Mouse (Mus musculus) liver, embryonic 15.5 days (tissue): ENCODE data around the gene Fam98b. TPM values are rescaled to one million over a fixed set of nuclear protein-coding genes. Genes with fewer than 3 reads are reported as not detected.
A peak's percentile ranks its signal among the peaks of the same experiment; 100 is the strongest.

Source experiments
- ATAC-seq: fragments of 200-750 bp; cut with Nextera tagmentation; 2 replicates; pipeline ENCODE4 v1.8.0; 2017; ENCODE audit warnings: moderate number of reproducible peaks, mild to moderate bottlenecking, moderate library complexity; ENCODE audit not compliant: insufficient read depth
- H3K27ac ChIP-seq: fragments of 300-500 bp; sonication (generic); replicated peaks from 2 replicates; pipeline ENCODE4 v1.5.1; 2015; ENCODE audit warnings: mild to moderate bottlenecking, inconsistent platforms
- H3K27me3 ChIP-seq: fragments of 300-500 bp; sonication (generic); 2 replicates; pipeline ENCODE4 v1.6.1; 2015; ENCODE audit warnings: mild to moderate bottlenecking, inconsistent platforms
- H3K36me3 ChIP-seq: fragments of 300-500 bp; sonication (generic); replicated peaks from 2 replicates; pipeline ENCODE4 v1.6.1; 2015; ENCODE audit warnings: moderate library complexity, mild to moderate bottlenecking, inconsistent platforms
- H3K4me1 ChIP-seq: fragments of 300-500 bp; sonication (generic); replicated peaks from 2 replicates; pipeline ENCODE4 v1.6.1; 2015; ENCODE audit warnings: inconsistent platforms
- H3K4me2 ChIP-seq: fragments of 300-500 bp; sonication (generic); 2 replicates; pipeline ENCODE4 v1.6.1; 2015; ENCODE audit warnings: moderate library complexity, mild to moderate bottlenecking, inconsistent platforms
- H3K4me3 ChIP-seq: fragments of 300-500 bp; sonication (generic); replicated peaks from 2 replicates; pipeline ENCODE4 v1.5.1; 2015; ENCODE audit warnings: mild to moderate bottlenecking, inconsistent platforms
- H3K9ac ChIP-seq: fragments of 300-500 bp; sonication (generic); 2 replicates; pipeline ENCODE4 v1.6.1; 2015; ENCODE audit warnings: moderate library complexity, mild to moderate bottlenecking, inconsistent platforms
- H3K9me3 ChIP-seq: fragments of 300-500 bp; sonication (generic); replicated peaks from 2 replicates; pipeline ENCODE4 v1.6.1; 2016; ENCODE audit warnings: inconsistent platforms
- WGBS: fragments of 180-500 bp; shearing (Covaris S2); methylation state at CpG from one replicate; pipeline ENCODE4 v1.1.7; 2015; ENCODE audit warnings: mixed read lengths; ENCODE audit not compliant: insufficient replicate concordance; 5-methylcytosine and 5-hydroxymethylcytosine counted together
- polyA plus RNA-seq: library from polyadenylated mRNA; unstranded; fragments of >200 nt; fragmentation: Nextera tagmentation; extraction: Ambion mirVana; gene quantifications from 2 replicates; pipeline ENCODE4 v1.2.1, GENCODE M21; 2015

Gene Fam98b
- polyA plus RNA-seq, 1 experiment from 2014 or later = 2.5 TPM

DNA sequence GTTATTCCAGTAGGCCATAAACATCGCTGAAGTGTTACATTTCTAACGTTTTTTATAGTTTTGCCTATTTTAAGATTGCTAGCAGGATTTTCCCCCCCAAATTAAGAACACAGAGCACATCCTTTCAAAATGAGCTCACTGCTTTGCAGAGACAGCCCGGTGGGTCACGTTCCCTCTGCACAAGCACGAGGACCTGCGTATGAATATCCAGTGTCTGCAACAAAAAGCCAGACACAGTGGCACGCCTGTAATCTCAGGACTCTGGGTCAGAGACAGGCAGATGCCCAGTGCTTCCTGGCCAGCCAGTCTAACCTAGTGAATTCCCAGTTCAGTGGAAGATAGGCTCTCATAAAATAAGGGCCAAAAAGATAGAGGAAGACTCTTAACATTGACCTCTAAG, 19.3 kb upstream of the Fam98b start:
- no peaks in the 10 kb centered on the region for H3K27me3 ChIP-seq
- 73% methylated on average over 7 of the region's 7 CpGs for WGBS

DNA sequence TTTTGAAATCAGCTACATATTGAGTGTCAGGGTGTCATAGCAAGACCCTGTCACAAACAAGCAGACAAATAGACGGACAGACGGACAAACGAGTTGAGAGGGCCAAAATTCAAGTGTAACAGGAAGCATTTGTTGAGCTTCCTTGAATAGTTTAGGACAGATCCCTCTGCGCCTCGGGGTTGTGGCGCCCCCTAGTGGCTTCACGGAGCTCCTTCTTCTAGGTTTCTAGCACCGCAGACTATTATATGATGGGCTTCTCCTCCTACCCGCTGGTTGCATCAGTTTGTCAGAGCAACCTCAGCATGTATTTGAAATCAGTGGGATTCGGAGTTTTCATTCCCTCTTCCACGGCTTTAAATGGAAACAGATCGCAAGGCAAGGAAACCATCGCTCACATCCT, 18.3 kb upstream of the Fam98b start:
- Histone ChIP-seq H3K4me1 (no peaks in the 10 kb centered on the region), H3K27ac (no peak overlapping the region), H3K9ac (no peak overlapping the region), H3K9me3 (no peaks in the 10 kb centered on the region), H3K36me3 (no peaks in the 10 kb centered on the region), H3K4me3 (no peak overlapping the region), H3K27me3 (no peaks in the 10 kb centered on the region), H3K4me2 (no peak overlapping the region)
- ATAC-seq = no peak
- 4% methylated on average over 13 of the region's 13 CpGs for WGBS

More for the DNA sequence above, 19.3 kb upstream of the Fam98b start:
- no peak overlapping the region for H3K27ac ChIP-seq
- no peaks in the 10 kb centered on the region for H3K4me1 ChIP-seq
- no peaks in the 10 kb centered on the region for H3K36me3 ChIP-seq
- H3K9ac ChIP-seq = no peak overlapping the region
- H3K9me3 ChIP-seq = no peaks in the 10 kb centered on the region
- ATAC-seq = no peak
- H3K4me3 ChIP-seq = no peak overlapping the region
- H3K4me2 ChIP-seq = no peak overlapping the region

DNA sequence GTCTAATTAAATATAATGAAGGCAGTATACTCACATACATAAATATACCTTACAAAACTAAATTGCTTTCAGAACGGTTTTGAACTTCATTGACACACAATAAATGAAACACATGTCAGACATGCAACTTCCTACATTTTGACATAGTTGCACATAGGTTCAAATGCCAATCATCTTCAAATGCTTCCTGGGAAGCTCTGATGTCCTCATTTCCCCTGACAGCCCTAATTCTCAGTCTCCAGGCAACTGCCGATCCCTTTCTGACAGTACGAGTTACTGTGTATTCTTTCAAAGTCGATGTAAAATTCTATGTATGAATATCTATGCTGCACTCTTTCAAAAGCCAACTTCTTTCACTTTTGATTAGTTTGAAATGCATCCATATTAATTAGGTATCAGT, 7.6 kb upstream of the Fam98b start:
- Histone ChIP-seq H3K9me3 (no peaks in the 10 kb centered on the region), H3K4me1 (no peaks in the 10 kb centered on the region), H3K27me3 (peaks cover 8% of the 10 kb centered on the region; the same call in 1 of the 2 replicates), H3K36me3 (no peaks in the 10 kb centered on the region), H3K9ac (no peak overlapping the region), H3K4me2 (no peak overlapping the region), H3K4me3 (no peak overlapping the region), H3K27ac (no peak overlapping the region)
- ATAC-seq = no peak
- WGBS = 56% methylated on average over 4 of the region's 4 CpGs

DNA sequence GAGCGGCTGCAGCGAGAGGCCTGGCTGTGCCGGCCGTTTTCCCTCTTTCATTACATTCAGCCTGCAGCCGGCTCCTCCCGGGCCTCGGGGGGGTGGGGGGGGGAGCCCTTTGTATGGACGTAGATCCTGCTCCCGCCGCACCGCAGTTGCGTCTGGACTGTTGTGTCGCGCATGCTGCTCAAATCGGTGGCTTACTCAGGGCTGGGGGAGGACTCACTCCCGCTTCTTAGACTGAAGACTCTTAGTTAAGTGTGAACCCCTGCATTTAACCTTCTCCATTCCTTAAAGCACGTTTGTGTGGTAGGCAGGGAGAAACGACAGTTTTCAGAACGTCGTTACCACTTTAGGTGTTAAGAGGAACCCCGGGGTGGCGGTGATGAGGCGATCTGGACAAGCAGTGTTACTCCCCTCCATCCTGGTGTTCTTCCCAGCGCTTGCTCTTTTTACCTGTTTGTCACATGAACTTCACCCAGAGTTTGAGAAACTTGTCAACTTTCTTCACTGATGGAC, 517 bp downstream of the Fam98b start:
- Histone ChIP-seq H3K4me2 (peak overlapping the region; percentile 74), H3K27me3 (no peaks in the 10 kb centered on the region; the same call in 1 of the 2 replicates), H3K9ac (peak overlapping the region; percentile 84), H3K4me1 (peaks cover 11% of the 10 kb centered on the region), H3K4me3 (peak overlapping the region; percentile 88), H3K9me3 (no peaks in the 10 kb centered on the region), H3K27ac (peak overlapping the region; percentile 70; the same call in 1 of the 2 replicates), H3K36me3 (no peaks in the 10 kb centered on the region)
- peak; percentile 51; the same call in 1 of the 2 replicates for ATAC-seq
- under 1% methylated on average over 24 of the region's 24 CpGs for WGBS

DNA sequence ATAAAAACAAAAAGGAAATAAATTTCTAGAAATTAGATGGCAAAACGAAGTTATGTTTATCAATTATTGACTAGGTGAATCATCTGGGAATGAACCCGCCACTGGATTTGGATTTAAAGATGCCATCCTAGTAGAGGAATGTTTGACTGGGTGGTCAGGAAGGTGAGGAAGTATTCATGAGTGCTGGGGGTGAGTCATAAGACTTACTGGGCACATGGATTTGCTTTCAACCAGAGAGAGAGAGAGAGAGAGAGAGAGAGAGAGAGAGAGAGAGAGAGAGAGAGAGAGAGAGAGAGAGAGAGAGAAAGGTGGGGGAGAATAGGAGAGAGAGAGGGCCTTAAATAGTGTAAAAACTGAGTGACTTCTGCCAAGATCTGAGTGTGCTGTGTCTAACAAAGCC, 5.9 kb downstream of the Fam98b start:
- H3K4me1 ChIP-seq = peaks cover 6% of the 10 kb centered on the region
- H3K4me2 ChIP-seq = no peak overlapping the region
- no peak for ATAC-seq
- H3K27me3 ChIP-seq = no peaks in the 10 kb centered on the region
- H3K36me3 ChIP-seq = 0 out of 2 replicates have a peak, but pooled peaks cover 4% of the 10 kb centered on the region
- WGBS = 64% methylated on average over 2 of the region's 2 CpGs
- no peak overlapping the region for H3K9ac ChIP-seq
- H3K9me3 ChIP-seq = no peaks in the 10 kb centered on the region
- H3K4me3 ChIP-seq = no peak overlapping the region
- H3K27ac ChIP-seq = no peak overlapping the region

DNA sequence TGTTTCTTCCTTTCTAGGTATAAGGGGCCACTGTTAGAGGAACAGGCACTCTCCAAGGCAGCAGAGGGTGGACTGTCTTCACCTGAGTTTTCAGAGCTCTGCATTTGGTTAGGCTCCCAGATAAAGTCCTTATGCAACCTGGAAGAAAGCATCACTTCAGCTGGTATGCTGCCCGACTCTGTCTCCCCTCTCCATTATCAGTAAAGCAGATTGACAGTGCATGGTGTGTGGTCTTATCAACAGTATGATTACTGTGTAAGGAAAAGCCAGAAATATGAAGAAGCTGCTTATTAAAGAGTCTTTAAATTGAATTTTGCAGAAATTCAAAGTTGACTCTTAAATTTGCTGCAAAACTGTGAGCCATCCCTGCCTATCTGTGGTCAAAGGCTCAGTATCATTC, 8.1 kb downstream of the Fam98b start:
- Histone ChIP-seq H3K36me3 (0 out of 2 replicates have a peak, but pooled peaks cover 4% of the 10 kb centered on the region), H3K4me2 (no peak overlapping the region), H3K27me3 (no peaks in the 10 kb centered on the region), H3K9me3 (no peaks in the 10 kb centered on the region), H3K9ac (no peak overlapping the region), H3K4me1 (no peaks in the 10 kb centered on the region), H3K4me3 (no peak overlapping the region), H3K27ac (no peak overlapping the region)
- WGBS = 24% methylated on average over 1 of the region's 1 CpGs
- no peak for ATAC-seq

DNA sequence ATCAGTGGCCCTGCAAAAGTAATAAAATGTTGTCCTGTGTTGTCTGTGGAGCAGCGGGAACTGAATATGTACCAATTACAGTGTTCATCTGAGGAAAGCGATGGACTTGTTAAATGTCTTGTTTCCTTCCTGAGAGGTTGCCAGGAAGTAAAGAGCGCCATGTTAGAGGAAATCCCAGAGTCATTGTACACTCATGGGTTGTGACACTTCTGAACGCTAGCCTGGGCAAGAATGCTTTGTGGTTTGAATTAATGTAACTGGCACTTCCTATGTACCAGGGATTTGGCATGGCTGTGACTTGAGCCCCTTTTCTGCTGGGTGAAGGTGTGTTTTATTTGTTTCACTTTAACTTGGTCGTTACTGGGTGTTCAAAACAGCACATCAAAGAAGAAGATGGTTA, 12.6 kb downstream of the Fam98b start:
- no peak for ATAC-seq
- Histone ChIP-seq H3K4me2 (no peak overlapping the region), H3K9me3 (no peaks in the 10 kb centered on the region), H3K27ac (no peak overlapping the region), H3K9ac (no peak overlapping the region), H3K36me3 (peaks cover 15% of the 10 kb centered on the region), H3K4me3 (no peak overlapping the region), H3K4me1 (no peaks in the 10 kb centered on the region), H3K27me3 (no peaks in the 10 kb centered on the region)
- WGBS = 67% methylated on average over 5 of the region's 5 CpGs

DNA sequence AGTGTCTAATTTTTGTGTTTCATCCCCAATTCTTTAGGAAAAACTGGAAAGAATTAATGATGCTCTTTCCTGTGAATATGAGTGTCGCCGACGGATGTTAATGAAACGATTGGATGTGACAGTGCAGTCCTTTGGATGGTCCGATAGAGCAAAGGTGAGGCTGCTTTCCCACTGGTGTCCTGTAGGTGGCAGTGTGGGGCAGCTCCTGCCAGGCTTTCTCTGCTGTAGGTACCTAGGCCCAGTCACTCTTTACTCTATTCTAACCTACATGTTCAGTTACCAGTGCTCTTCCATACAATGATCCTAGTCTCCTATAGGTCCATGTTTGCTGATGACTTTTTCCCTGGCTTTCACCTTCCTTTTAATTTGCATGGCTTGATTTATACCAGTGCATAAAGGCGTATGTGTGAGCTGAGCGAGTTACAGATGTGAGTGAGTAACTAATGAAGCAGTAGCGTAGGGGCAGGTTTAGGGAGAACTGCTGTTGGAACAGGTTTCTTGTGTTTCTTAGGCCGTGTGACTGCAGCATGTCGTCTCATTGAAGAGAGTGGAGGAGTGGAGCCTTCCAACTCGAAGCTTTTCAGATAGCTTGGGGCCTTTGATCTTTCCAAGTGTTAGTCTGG, 14.4 kb downstream of the Fam98b start:
- H3K27me3 ChIP-seq = no peaks in the 10 kb centered on the region
- no peak for ATAC-seq
- 60% methylated on average over 11 of the region's 11 CpGs for WGBS

DNA sequence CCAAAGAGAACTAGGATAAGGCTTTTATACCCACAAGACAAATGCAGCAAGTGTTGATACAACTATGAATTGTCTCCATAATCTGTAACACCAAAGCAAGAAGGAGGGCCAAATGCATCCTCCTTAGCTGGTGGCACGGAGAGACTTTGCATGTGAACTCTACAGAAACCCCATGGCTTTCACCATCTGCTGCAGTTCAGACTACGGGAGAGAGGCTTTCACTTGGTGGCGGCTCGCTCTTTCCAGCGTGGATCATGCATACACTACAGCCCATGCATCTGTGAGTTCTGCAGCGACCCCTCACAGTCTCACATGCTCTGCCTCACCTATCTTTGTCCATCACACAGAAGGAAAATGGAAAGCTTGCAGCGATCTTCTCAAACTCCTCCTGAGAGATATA, 38.8 kb downstream of the Fam98b start:
- no peaks in the 10 kb centered on the region for H3K27me3 ChIP-seq
- H3K4me3 ChIP-seq = no peak overlapping the region
- 66% methylated on average over 7 of the region's 7 CpGs for WGBS
- H3K9ac ChIP-seq = no peak overlapping the region
- no peak for ATAC-seq
- no peaks in the 10 kb centered on the region for H3K4me1 ChIP-seq
- no peaks in the 10 kb centered on the region for H3K36me3 ChIP-seq
- H3K9me3 ChIP-seq = no peaks in the 10 kb centered on the region
- H3K27ac ChIP-seq = no peak overlapping the region
- H3K4me2 ChIP-seq = no peak overlapping the region

More for the DNA sequence above, 14.4 kb downstream of the Fam98b start:
- Histone ChIP-seq H3K9me3 (no peaks in the 10 kb centered on the region), H3K4me3 (no peak overlapping the region), H3K9ac (no peak overlapping the region), H3K4me2 (no peak overlapping the region), H3K27ac (no peak overlapping the region), H3K36me3 (peaks cover 25% of the 10 kb centered on the region), H3K4me1 (no peaks in the 10 kb centered on the region)

DNA sequence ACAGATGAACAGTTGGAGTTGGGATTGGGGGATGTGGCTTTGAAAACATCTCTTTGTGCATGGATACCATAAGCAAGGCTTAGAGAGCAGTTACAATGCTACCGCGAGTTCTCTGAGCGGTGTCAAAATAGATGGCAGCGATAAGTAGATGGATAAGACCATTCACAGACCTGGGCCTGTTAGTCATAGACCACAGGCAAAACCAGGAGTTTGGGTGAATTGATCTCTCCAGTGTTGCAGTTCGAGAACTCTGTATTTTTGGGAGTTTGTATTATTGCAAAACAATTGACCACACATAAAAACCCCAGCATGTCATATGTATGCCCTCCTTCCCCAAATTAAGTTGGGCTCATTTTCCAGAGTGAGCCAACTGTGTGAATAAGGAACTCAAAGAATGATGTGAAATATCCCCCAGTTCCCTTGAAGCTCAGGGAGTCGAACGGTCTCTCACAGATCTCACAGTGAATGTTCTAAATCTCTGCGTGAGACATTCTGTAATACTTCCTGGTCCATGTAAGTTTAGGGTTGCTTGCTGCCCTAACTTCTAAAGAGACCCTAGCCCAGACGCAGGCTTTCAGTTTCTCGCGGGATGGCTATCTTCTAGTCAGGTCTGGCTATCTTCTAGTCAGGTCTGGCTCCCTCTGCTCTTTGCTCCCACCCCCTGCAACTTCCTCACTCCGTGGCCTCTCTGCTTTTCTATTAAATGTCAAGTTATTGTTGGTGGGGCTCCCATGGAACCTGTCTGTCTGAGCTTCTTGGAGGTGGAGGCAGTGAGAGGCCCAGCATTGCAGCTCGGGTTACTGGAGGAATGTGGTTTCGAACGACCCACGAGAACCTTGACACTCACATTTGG, 50.3 kb downstream of the Fam98b start:
- ATAC-seq = no peak
- WGBS = 67% methylated on average over 16 of the region's 16 CpGs
- H3K4me1 ChIP-seq = no peaks in the 10 kb centered on the region

More for the DNA sequence above, 50.3 kb downstream of the Fam98b start:
- Histone ChIP-seq H3K9ac (no peak overlapping the region), H3K27me3 (no peaks in the 10 kb centered on the region), H3K36me3 (no peaks in the 10 kb centered on the region), H3K4me3 (no peak overlapping the region), H3K4me2 (no peak overlapping the region), H3K9me3 (no peaks in the 10 kb centered on the region), H3K27ac (no peak overlapping the region)
